Mouse (Mus musculus) G1E (cell line): ENCODE data around the gene 4930426L09Rik. TPM values are rescaled to one million over a fixed set of nuclear protein-coding genes. Genes with fewer than 3 reads are reported as not detected.

Source experiments
- ATAC-seq: 2 replicates; pipeline ENCODE4 v1.8.0; 2016; ENCODE audit warnings: mild to moderate bottlenecking; ENCODE audit not compliant: insufficient number of reproducible peaks, poor library complexity, low FRiP score, severe bottlenecking; ENCODE audit errors: extremely low read depth
- DNase-seq: peaks from one replicate; pipeline ENCODE4 v3.0.0; 2012; ENCODE audit warnings: low spot score
- H3K27me3 ChIP-seq: 2 replicates; pipeline ENCODE4 v1.6.1; 2012; ENCODE audit warnings: mild to moderate bottlenecking, low read length, inconsistent platforms; ENCODE audit not compliant: insufficient read depth
- H3K36me3 ChIP-seq: replicated peaks from 2 replicates; pipeline ENCODE3; 2012; ENCODE audit warnings: mild to moderate bottlenecking, inconsistent platforms
- H3K4me1 ChIP-seq: 2 replicates; pipeline ENCODE4 v1.6.1; 2012; ENCODE audit warnings: low read depth, low read length, inconsistent platforms, mixed read lengths; ENCODE audit not compliant: insufficient read depth
- H3K4me3 ChIP-seq: 2 replicates; pipeline ENCODE4 v1.5.1; 2012; ENCODE audit warnings: low read depth, mild to moderate bottlenecking, inconsistent platforms, low read length, moderate library complexity, mixed read lengths
- H3K9me3 ChIP-seq: replicated peaks from 2 replicates; pipeline ENCODE4 v1.6.1; 2012; ENCODE audit warnings: inconsistent platforms
- CTCF ChIP-seq: IDR thresholded peaks from 2 replicates; pipeline ENCODE4 v1.5.1; 2012; ENCODE audit warnings: low read depth, low read length, inconsistent platforms, mixed read lengths
- GATA1 ChIP-seq: IDR thresholded peaks from 2 replicates; pipeline ENCODE4 v1.6.1; 2012; ENCODE audit warnings: borderline replicate concordance, low read length, inconsistent platforms, mixed read lengths
- GATA2 ChIP-seq: IDR thresholded peaks from 2 replicates; pipeline ENCODE4 v1.6.1; 2012; ENCODE audit warnings: low read depth, low read length, inconsistent platforms, borderline replicate concordance
- POLR2AphosphoS5 ChIP-seq: IDR thresholded peaks from 2 replicates; pipeline ENCODE4 v1.6.1; 2012; ENCODE audit warnings: low read depth, low read length, inconsistent platforms; ENCODE audit not compliant: insufficient replicate concordance
- TAL1 ChIP-seq: conservative IDR thresholded peaks from 2 replicates; pipeline ENCODE4 v1.6.1; 2012; ENCODE audit warnings: low read depth, low read length, inconsistent platforms, mixed read lengths
- polyA plus RNA-seq: library from polyadenylated mRNA; stranded (reverse); fragments of >175 nt; gene quantifications from 2 replicates; pipeline ENCODE4 v1.2.3, GENCODE M21; 2012
- total RNA-seq, 2 experiments: library from RNA; stranded (forward) in 1 of 2; stranded (reverse) in 1 of 2; fragments of 200-1000 nt in 1 of 2; fragments of >200 nt in 1 of 2; fragmentation: Nextera tagmentation in 1 of 2; gene quantifications; 2 replicates each; pipeline ENCODE4 v1.2.3; 2014 to 2017

The 4930426L09Rik gene
- total RNA-seq (2014; fragmentation: Nextera tagmentation) (8.7 and 13.8 TPM in 2 replicates), total RNA-seq (2017) (1.6 and 2.0 TPM in 2 replicates), polyA plus RNA-seq (0.23 and 0.36 TPM in 2 replicates)

GRCm38 (mm10) chr2:18998054-18998478, at the start of gene 4930426L09Rik, which contains the start of gene Pip4k2a:
4930426L09Rik (plus strand) TSS chr2:18998343.
Pip4k2a (minus strand) TSS chr2:18998126.
- H3K9me3 ChIP-seq: no peaks in the 10 kb centered on the region
- H3K27me3 ChIP-seq: no peaks in the 10 kb centered on the region
- no peaks in the 10 kb centered on the region for H3K36me3 ChIP-seq
- peak; percentile 58 for ATAC-seq
- peak within 1 kb of the TSS; percentile 97 for H3K4me3 ChIP-seq
- H3K4me1 ChIP-seq: peaks cover 55% of the 10 kb centered on the region
- TF ChIP-seq GATA2: no peak
- no peak for TF ChIP-seq TAL1
- TF ChIP-seq CTCF: no peak
- TF ChIP-seq POLR2AphosphoS5: no peak
- TF ChIP-seq GATA1: no peak
- DNase-seq: peak; percentile 78

- Histone ChIP-seq H3K27me3 (no peaks in the 10 kb centered on the region), H3K36me3 (peaks cover 22% of the 10 kb centered on the region), H3K9me3 (no peaks in the 10 kb centered on the region), H3K4me1 (peaks cover 81% of the 10 kb centered on the region), H3K4me3 (no peak overlapping the region)
- TF ChIP-seq TAL1: no peak
- no peak for TF ChIP-seq POLR2AphosphoS5
- no peak for TF ChIP-seq GATA1
- no peak for TF ChIP-seq CTCF
- no peak for TF ChIP-seq GATA2
- ATAC-seq (no peak), DNase-seq (no peak)
Observed at GRCm38 (mm10) chr2:18948741-18949140, 49.4 kb upstream of the 4930426L09Rik start.

GRCm38 (mm10) chr2:18950758-18951157, 47.4 kb upstream of the 4930426L09Rik start:
- ATAC-seq (no peak), DNase-seq (no peak)
- TF ChIP-seq TAL1 (no peak), GATA2 (no peak), GATA1 (no peak), POLR2AphosphoS5 (no peak), CTCF (no peak)
- H3K4me1 ChIP-seq: peaks cover 88% of the 10 kb centered on the region
- no peak overlapping the region; the same call in 1 of the 2 replicates for H3K4me3 ChIP-seq
- peaks cover 17% of the 10 kb centered on the region for H3K36me3 ChIP-seq
- H3K9me3 ChIP-seq: no peaks in the 10 kb centered on the region
- H3K27me3 ChIP-seq: no peaks in the 10 kb centered on the region

GRCm38 (mm10) chr2:18952102-18952673, 46.0 kb upstream of the 4930426L09Rik start:
- DNase-seq: no peak
- Histone ChIP-seq H3K4me3 (peak overlapping the region; percentile 36; the same call in 1 of the 2 replicates), H3K9me3 (no peaks in the 10 kb centered on the region), H3K27me3 (no peaks in the 10 kb centered on the region), H3K36me3 (peaks cover 15% of the 10 kb centered on the region), H3K4me1 (peaks cover 89% of the 10 kb centered on the region)
- TF ChIP-seq TAL1 (peak; percentile 56), POLR2AphosphoS5 (no peak)
- peak; percentile 67 for ATAC-seq

- H3K4me1 ChIP-seq: peaks cover 94% of the 10 kb centered on the region
- H3K27me3 ChIP-seq: no peaks in the 10 kb centered on the region
- H3K9me3 ChIP-seq: no peaks in the 10 kb centered on the region
- ATAC-seq: peak; percentile 18; the same call in 1 of the 2 replicates
- TF ChIP-seq POLR2AphosphoS5 (no peak), TAL1 (peak; percentile 85), GATA1 (no peak), CTCF (no peak)
- peak overlapping the region; percentile 18; the same call in 1 of the 2 replicates for H3K4me3 ChIP-seq
- no peak for DNase-seq
- H3K36me3 ChIP-seq: peaks cover 21% of the 10 kb centered on the region
Observed at GRCm38 (mm10) chr2:18954422-18954821, 43.7 kb upstream of the 4930426L09Rik start.

- Histone ChIP-seq H3K36me3 (peaks cover 22% of the 10 kb centered on the region), H3K4me1 (peaks cover 96% of the 10 kb centered on the region), H3K27me3 (no peaks in the 10 kb centered on the region), H3K4me3 (peak overlapping the region; percentile 58; the same call in 1 of the 2 replicates), H3K9me3 (no peaks in the 10 kb centered on the region)
- DNase-seq: no peak
- ATAC-seq: 0 out of 2 replicates have a peak, but pooled peaks have one; percentile 18
- TF ChIP-seq TAL1 (no peak), GATA1 (no peak), CTCF (no peak), GATA2 (no peak), POLR2AphosphoS5 (no peak)
Observed at GRCm38 (mm10) chr2:18955022-18955421, 43.1 kb upstream of the 4930426L09Rik start.
